Mouse (Mus musculus) intestine, embryonic 15.5 days (tissue): ENCODE measurements at regions not wholly inside any gene's neighbourhood (a gene's known extent, or its start where the extent isn't known, plus 50 kb on each side); places are given as distances from the start of the nearest gene placed in this dataset.

ENCODE experiments used
- ATAC-seq: fragments of 200-750 bp; cut with Nextera tagmentation; 2 replicates; pipeline ENCODE4 v1.8.0; 2017; ENCODE audit warnings: moderate TSS enrichment, moderate library complexity
- H3K27ac ChIP-seq: fragments of 300-500 bp; sonication (generic); 2 replicates; pipeline ENCODE4 v1.5.1; 2015; ENCODE audit warnings: mild to moderate bottlenecking, inconsistent platforms
- H3K27me3 ChIP-seq: fragments of 300-500 bp; sonication (generic); replicated peaks from 2 replicates; pipeline ENCODE4 v1.6.1; 2015; ENCODE audit warnings: inconsistent platforms
- H3K36me3 ChIP-seq: fragments of 300-500 bp; sonication (generic); 2 replicates; pipeline ENCODE4 v1.6.1; 2015; ENCODE audit warnings: inconsistent platforms
- H3K4me1 ChIP-seq: fragments of 300-500 bp; sonication (generic); replicated peaks from 2 replicates; pipeline ENCODE4 v1.6.1; 2015; ENCODE audit warnings: inconsistent platforms
- H3K4me2 ChIP-seq: fragments of 300-500 bp; sonication (generic); replicated peaks from 2 replicates; pipeline ENCODE4 v1.6.1; 2015; ENCODE audit warnings: mild to moderate bottlenecking, inconsistent platforms
- H3K4me3 ChIP-seq: fragments of 300-500 bp; sonication (generic); replicated peaks from 2 replicates; pipeline ENCODE4 v1.5.1; 2015; ENCODE audit warnings: inconsistent platforms
- H3K9ac ChIP-seq: fragments of 300-500 bp; sonication (generic); 2 replicates; pipeline ENCODE4 v1.6.1; 2015; ENCODE audit warnings: inconsistent platforms
- H3K9me3 ChIP-seq: fragments of 300-500 bp; sonication (generic); 2 replicates; pipeline ENCODE4 v1.6.1; 2016; ENCODE audit warnings: inconsistent platforms
- WGBS: fragments of 180-500 bp; shearing (Covaris S2); methylation state at CpG from one replicate; pipeline ENCODE4 v1.1.7; 2015; 5-methylcytosine and 5-hydroxymethylcytosine counted together

GRCm38 (mm10) chr17:89449391-89449790, 248.9 kb upstream of the Fshr start:
- no peak for ATAC-seq
- Histone ChIP-seq H3K27me3 (no peaks in the 10 kb centered on the region), H3K9ac (no peak overlapping the region), H3K27ac (no peak overlapping the region), H3K4me2 (no peak overlapping the region), H3K36me3 (no peaks in the 10 kb centered on the region), H3K4me1 (no peaks in the 10 kb centered on the region), H3K9me3 (no peaks in the 10 kb centered on the region), H3K4me3 (no peak overlapping the region)

GRCm38 (mm10) chr17:89434288-89434687, 233.8 kb upstream of the Fshr start:
- Histone ChIP-seq H3K4me2 (no peak overlapping the region), H3K27ac (no peak overlapping the region), H3K9ac (no peak overlapping the region), H3K27me3 (no peaks in the 10 kb centered on the region), H3K9me3 (no peaks in the 10 kb centered on the region), H3K4me1 (no peaks in the 10 kb centered on the region), H3K36me3 (no peaks in the 10 kb centered on the region), H3K4me3 (no peak overlapping the region)
- WGBS = 89% methylated on average over 4 of the region's 4 CpGs
- no peak for ATAC-seq

GRCm38 (mm10) chr17:89410026-89410425, 209.6 kb upstream of the Fshr start:
- no peak for ATAC-seq
- no peaks in the 10 kb centered on the region for H3K4me1 ChIP-seq
- no peak overlapping the region for H3K4me2 ChIP-seq
- 78% methylated on average over 1 of the region's 1 CpGs for WGBS
- no peaks in the 10 kb centered on the region for H3K9me3 ChIP-seq
- H3K27ac ChIP-seq = no peak overlapping the region
- H3K27me3 ChIP-seq = no peaks in the 10 kb centered on the region
- H3K4me3 ChIP-seq = no peak overlapping the region
- H3K36me3 ChIP-seq = no peaks in the 10 kb centered on the region
- no peak overlapping the region for H3K9ac ChIP-seq

- Histone ChIP-seq H3K9ac (no peak overlapping the region), H3K27me3 (no peaks in the 10 kb centered on the region), H3K4me1 (no peaks in the 10 kb centered on the region), H3K27ac (no peak overlapping the region), H3K9me3 (no peaks in the 10 kb centered on the region), H3K4me3 (no peak overlapping the region), H3K36me3 (no peaks in the 10 kb centered on the region), H3K4me2 (no peak overlapping the region)
- WGBS = 77% methylated on average over 2 of the region's 2 CpGs
- ATAC-seq = no peak
Measured at GRCm38 (mm10) chr17:89405589-89405988, 205.1 kb upstream of the Fshr start.

GRCm38 (mm10) chr17:89357241-89357640, 156.8 kb upstream of the Fshr start:
- no peak overlapping the region for H3K4me3 ChIP-seq
- no peak for ATAC-seq
- H3K27me3 ChIP-seq = no peaks in the 10 kb centered on the region
- no peaks in the 10 kb centered on the region for H3K9me3 ChIP-seq
- H3K4me1 ChIP-seq = no peaks in the 10 kb centered on the region
- no peak overlapping the region for H3K27ac ChIP-seq
- no peak overlapping the region for H3K4me2 ChIP-seq
- H3K36me3 ChIP-seq = no peaks in the 10 kb centered on the region
- H3K9ac ChIP-seq = no peak overlapping the region

- Histone ChIP-seq H3K27ac (no peak overlapping the region), H3K4me3 (no peak overlapping the region), H3K4me2 (no peak overlapping the region), H3K36me3 (no peaks in the 10 kb centered on the region), H3K4me1 (no peaks in the 10 kb centered on the region), H3K9ac (no peak overlapping the region), H3K27me3 (no peaks in the 10 kb centered on the region), H3K9me3 (no peaks in the 10 kb centered on the region)
- 68% methylated on average over 8 of the region's 8 CpGs for WGBS
- ATAC-seq = no peak
Measured at GRCm38 (mm10) chr17:89340497-89341205, 140.2 kb upstream of the Fshr start.

GRCm38 (mm10) chr17:89319602-89320288, 119.3 kb upstream of the Fshr start:
- Histone ChIP-seq H3K4me2 (no peak overlapping the region), H3K9ac (no peak overlapping the region), H3K27me3 (no peaks in the 10 kb centered on the region), H3K27ac (no peak overlapping the region), H3K4me1 (no peaks in the 10 kb centered on the region), H3K36me3 (no peaks in the 10 kb centered on the region), H3K9me3 (no peaks in the 10 kb centered on the region), H3K4me3 (no peak overlapping the region)
- WGBS = 61% methylated on average over 2 of the region's 2 CpGs
- no peak for ATAC-seq

- ATAC-seq = no peak
- Histone ChIP-seq H3K9me3 (no peaks in the 10 kb centered on the region), H3K27me3 (no peaks in the 10 kb centered on the region), H3K36me3 (no peaks in the 10 kb centered on the region), H3K9ac (no peak overlapping the region), H3K27ac (no peak overlapping the region), H3K4me3 (no peak overlapping the region), H3K4me1 (no peaks in the 10 kb centered on the region), H3K4me2 (no peak overlapping the region)
- 86% methylated on average over 1 of the region's 1 CpGs for WGBS
Measured at GRCm38 (mm10) chr17:89318356-89318755, 117.9 kb upstream of the Fshr start.

- no peaks in the 10 kb centered on the region for H3K36me3 ChIP-seq
- no peak overlapping the region for H3K27ac ChIP-seq
- no peaks in the 10 kb centered on the region for H3K9me3 ChIP-seq
- no peak overlapping the region for H3K4me3 ChIP-seq
- H3K27me3 ChIP-seq = no peaks in the 10 kb centered on the region
- no peaks in the 10 kb centered on the region for H3K4me1 ChIP-seq
- no peak overlapping the region for H3K4me2 ChIP-seq
- no peak overlapping the region for H3K9ac ChIP-seq
- WGBS = 81% methylated on average over 12 of the region's 12 CpGs
- no peak for ATAC-seq
Measured at GRCm38 (mm10) chr17:89311133-89311532, 110.7 kb upstream of the Fshr start.

- Histone ChIP-seq H3K27me3 (no peaks in the 10 kb centered on the region), H3K9me3 (no peaks in the 10 kb centered on the region), H3K4me3 (no peak overlapping the region), H3K4me2 (no peak overlapping the region), H3K36me3 (no peaks in the 10 kb centered on the region), H3K27ac (no peak overlapping the region), H3K4me1 (no peaks in the 10 kb centered on the region), H3K9ac (no peak overlapping the region)
- ATAC-seq = no peak
- WGBS = 67% methylated on average over 4 of the region's 4 CpGs
Measured at GRCm38 (mm10) chr17:89301325-89301724, 100.8 kb upstream of the Fshr start.

- no peak overlapping the region for H3K4me3 ChIP-seq
- no peak for ATAC-seq
- no peaks in the 10 kb centered on the region for H3K36me3 ChIP-seq
- H3K4me2 ChIP-seq = no peak overlapping the region
- no peaks in the 10 kb centered on the region for H3K9me3 ChIP-seq
- no peak overlapping the region for H3K27ac ChIP-seq
- H3K9ac ChIP-seq = no peak overlapping the region
- WGBS = 56% methylated on average over 4 of the region's 4 CpGs
- H3K27me3 ChIP-seq = no peaks in the 10 kb centered on the region
- H3K4me1 ChIP-seq = no peaks in the 10 kb centered on the region
Measured at GRCm38 (mm10) chr17:89297277-89298002, 97.0 kb upstream of the Fshr start.

- no peak overlapping the region for H3K27ac ChIP-seq
- H3K9ac ChIP-seq = no peak overlapping the region
- H3K9me3 ChIP-seq = no peaks in the 10 kb centered on the region
- H3K36me3 ChIP-seq = no peaks in the 10 kb centered on the region
- 85% methylated on average over 2 of the region's 2 CpGs for WGBS
- H3K4me3 ChIP-seq = no peak overlapping the region
- no peak overlapping the region for H3K4me2 ChIP-seq
- ATAC-seq = no peak
- H3K27me3 ChIP-seq = no peaks in the 10 kb centered on the region
- no peaks in the 10 kb centered on the region for H3K4me1 ChIP-seq
Measured at GRCm38 (mm10) chr17:89281321-89281720, 80.8 kb upstream of the Fshr start.

- Histone ChIP-seq H3K9me3 (no peaks in the 10 kb centered on the region), H3K27ac (no peak overlapping the region), H3K36me3 (no peaks in the 10 kb centered on the region), H3K27me3 (no peaks in the 10 kb centered on the region), H3K4me1 (no peaks in the 10 kb centered on the region), H3K4me2 (no peak overlapping the region), H3K4me3 (no peak overlapping the region), H3K9ac (no peak overlapping the region)
- no peak for ATAC-seq
Measured at GRCm38 (mm10) chr17:89272141-89272540, 71.7 kb upstream of the Fshr start.
